ENCODE assay signal across 9 mouse cellular contexts in genomic region chr5:106457111-106457925, GRCm38 (mm10). TPM values are rescaled to one million over a fixed set of nuclear protein-coding genes. Genes with fewer than 3 reads are reported as not detected.
A peak's percentile ranks its signal among the peaks of the same experiment; 100 is the strongest.
DNase-seq lines count a peak whose midpoint lies in the region; ATAC-seq lines count a peak whose summit lies in the region.
"Had no signal": no experiment of that assay in that cellular context is flagged by ENCODE, and none has a peak within 500 bp of the region (broad histone marks: within the 10 kb centered on the region; RNA-seq: fewer than 3 reads in every experiment).

No protein-coding gene starts in this region.

- intact Hi-C loops in heart, postnatal 25 days (cut with DNase I): loop anchor here (5.0 kb wide), 1 partner anchor 115 kb away; no protein-coding TSS in a partner anchor

- peak; percentile 79 for DNase-seq in heart, adult 11 months
- no peak for DNase-seq in heart, postnatal 25 days (ENCODE audit: low spot score)
- peak; percentile 59 for DNase-seq in cerebellum, adult 9-10 months
- peak; percentile 57 for DNase-seq in midbrain, embryonic 14.5 days
- DNase-seq in MN1 (ENCODE audit: low spot score): no peak
- DNase-seq in right cerebral cortex, postnatal 4 days: no peak
- no peak for DNase-seq in adrenal gland, postnatal 14 days

- no peak for ATAC-seq in heart, embryonic 15.5 days (replicated peaks; ENCODE audit: insufficient number of reproducible peaks, insufficient read depth, low FRiP score, low read depth)
- no peak for ATAC-seq in midbrain, embryonic 14.5 days (ENCODE audit: low FRiP score, low TSS enrichment)

- H3K4me1 ChIP-seq in heart, embryonic 15.5 days (replicated peaks): peaks cover 38% of the 10 kb centered on the region
- H3K4me1 ChIP-seq in midbrain, embryonic 14.5 days (ENCODE audit: control insufficient read depth, insufficient read depth, low read length): peaks cover 8% of the 10 kb centered on the region; the same call in 1 of the 2 replicates

- no peaks in the 10 kb centered on the region for H3K36me3 ChIP-seq in heart, embryonic 15.5 days
- no peaks in the 10 kb centered on the region for H3K36me3 ChIP-seq in midbrain, embryonic 14.5 days (ENCODE audit: control insufficient read depth, insufficient read depth, low read length)
- H3K36me3 ChIP-seq: liver, embryonic 15.5 days had no signal

- H3K9me3 ChIP-seq in heart, embryonic 15.5 days (replicated peaks): no peaks in the 10 kb centered on the region
- H3K9me3 ChIP-seq in midbrain, embryonic 14.5 days (ENCODE audit: control insufficient read depth, low read length): no peaks in the 10 kb centered on the region
- H3K9me3 ChIP-seq: liver, embryonic 15.5 days had no signal

- under 1% methylated on average over 63 of the region's 63 CpGs for WGBS in heart, embryonic 15.5 days
- WGBS in midbrain, embryonic 14.5 days: under 1% methylated on average over 63 of the region's 63 CpGs

- no peak overlapping the region for H3K27ac ChIP-seq in heart, embryonic 15.5 days
- peak overlapping the region; percentile 87 for H3K27ac ChIP-seq in midbrain, embryonic 14.5 days (replicated peaks; ENCODE audit: low read depth, low read length)
- H3K27ac ChIP-seq: liver, embryonic 15.5 days had no signal

- H3K9ac ChIP-seq in heart, embryonic 15.5 days: no peak overlapping the region
- H3K9ac ChIP-seq in midbrain, embryonic 14.5 days (replicated peaks; ENCODE audit: low read length): peak overlapping the region; percentile 65
- H3K9ac ChIP-seq: liver, embryonic 15.5 days had no signal

- peaks cover 94% of the 10 kb centered on the region for H3K27me3 ChIP-seq in heart, embryonic 15.5 days
- H3K27me3 ChIP-seq in midbrain, embryonic 14.5 days (ENCODE audit: control insufficient read depth, insufficient read depth, low read length): peaks cover 78% of the 10 kb centered on the region

- H3K4me2 ChIP-seq in heart, embryonic 15.5 days: peak overlapping the region; percentile 95
- peak overlapping the region; percentile 71 for H3K4me2 ChIP-seq in midbrain, embryonic 14.5 days (ENCODE audit: low read length)

- peak overlapping the region; percentile 56 for H3K4me3 ChIP-seq in heart, embryonic 15.5 days
- H3K4me3 ChIP-seq in midbrain, embryonic 14.5 days (replicated peaks; ENCODE audit: low read depth, low read length): peak overlapping the region; percentile 50

RNA-seq across cellular contexts. Expression of gene Barhl2, which starts 0.6 kb away (rescaled TPM):
- not detected for total RNA-seq in heart, postnatal 25 days (2021)
- polyA plus RNA-seq in heart, embryonic 15.5 days (2015; fragmentation: Nextera tagmentation; extraction: Ambion mirVana): not detected in 2 replicates
- polyA plus RNA-seq in midbrain, embryonic 14.5 days (2014; fragmentation: Nextera tagmentation; extraction: Ambion mirVana): 12.2 and 14.4 TPM in 2 replicates
- total RNA-seq in adrenal gland, postnatal 14 days (2021): not detected in 2 replicates
- polyA plus RNA-seq: liver, embryonic 15.5 days had no signal

Comparison
In these comparisons a context has a peak if more than half of its experiments do, and no peak if none do; other contexts are left out.
1. DNase-seq: peak in heart, adult 11 months (single experiment), cerebellum, adult 9-10 months (single experiment) and midbrain, embryonic 14.5 days (single experiment); none in heart, postnatal 25 days (single experiment), MN1 (single experiment), right cerebral cortex, postnatal 4 days (single experiment) and adrenal gland, postnatal 14 days (single experiment).